Mouse (Mus musculus) kidney, adult 9 months (tissue): Measurements from ENCODE around the gene Ccdc121.
"Not testable (repeated sequence)": the region's sequence is repeated elsewhere in the genome, so short reads cannot be mapped to it uniquely, and the experiment has no call there.

ENCODE experiments used
- DNase-seq: peaks from one replicate; pipeline ENCODE4 v3.0.0; 2022

Ccdc121 gene

GRCm38 (mm10) chr1:181510855-181511254, 396 bp downstream of the Ccdc121 start:
- DNase-seq, result not testable (repeated sequence)

GRCm38 (mm10) chr1:181505367-181505766, 5.9 kb downstream of the Ccdc121 start:
- no peak for DNase-seq

- no peak for DNase-seq
Observed at GRCm38 (mm10) chr1:181503471-181503870, 7.8 kb downstream of the Ccdc121 start.

- DNase-seq, result no peak
Observed at GRCm38 (mm10) chr1:181484696-181485095, 26.6 kb downstream of the Ccdc121 start.

- no peak for DNase-seq
Observed at GRCm38 (mm10) chr1:181476557-181476956, 34.7 kb downstream of the Ccdc121 start.

GRCm38 (mm10) chr1:181476141-181476540, 35.1 kb downstream of the Ccdc121 start:
- peak; percentile 81 for DNase-seq

- no peak for DNase-seq
Observed at GRCm38 (mm10) chr1:181469415-181469814, 41.8 kb downstream of the Ccdc121 start.

GRCm38 (mm10) chr1:181467321-181467670, 44.0 kb downstream of the Ccdc121 start:
- no peak for DNase-seq

- no peak for DNase-seq
Observed at GRCm38 (mm10) chr1:181466601-181467320, 44.5 kb downstream of the Ccdc121 start.

GRCm38 (mm10) chr1:181466040-181466439, 45.2 kb downstream of the Ccdc121 start:
- no peak for DNase-seq

- peak; percentile 45 for DNase-seq
Observed at GRCm38 (mm10) chr1:181465027-181465426, 46.2 kb downstream of the Ccdc121 start.

- DNase-seq, result no peak
Observed at GRCm38 (mm10) chr1:181462906-181463179, 48.4 kb downstream of the Ccdc121 start.

- DNase-seq, result no peak
Observed at GRCm38 (mm10) chr1:181462051-181462905, 49.0 kb downstream of the Ccdc121 start.

GRCm38 (mm10) chr1:181461484-181461883, 49.8 kb downstream of the Ccdc121 start:
- DNase-seq, result no peak

GRCm38 (mm10) chr1:181460283-181460682, 51.0 kb downstream of the Ccdc121 start:
- DNase-seq, result no peak
